Mouse (Mus musculus) heart, adult 2 months (tissue): ENCODE results near the gene Olfr313. TPM values are rescaled to one million over a fixed set of nuclear protein-coding genes. Genes with fewer than 3 reads are reported as not detected.
"Not testable (repeated sequence)": the region's sequence is repeated elsewhere in the genome, so short reads cannot be mapped to it uniquely, and the experiment has no call there.

Experiments
- DNase-seq, 2 experiments: peaks; one replicate each; pipeline ENCODE4 v3.0.0; 2021
- H3K27ac ChIP-seq: fragments of 200-600 bp; 2 replicates; pipeline ENCODE4 v1.8.1; 2022
- H3K27me3 ChIP-seq: fragments of 200-500 bp; 2 replicates; pipeline ENCODE4 v1.6.1; 2012; ENCODE audit warnings: mild to moderate bottlenecking, low read length, inconsistent platforms, mixed read lengths; ENCODE audit not compliant: control insufficient read depth, insufficient read depth
- H3K36me3 ChIP-seq: fragments of 200-500 bp; 2 replicates; pipeline ENCODE4 v1.6.1; 2012; ENCODE audit warnings: low read length, inconsistent platforms; ENCODE audit not compliant: control insufficient read depth, insufficient read depth
- H3K4me1 ChIP-seq: fragments of 200-500 bp; 2 replicates; pipeline ENCODE4 v1.6.1; 2011; ENCODE audit warnings: low read length; ENCODE audit not compliant: control insufficient read depth, insufficient read depth
- H3K4me3 ChIP-seq: fragments of 200-600 bp; 2 replicates; pipeline ENCODE4 v1.8.1; 2022
- H3K79me2 ChIP-seq: fragments of 200-500 bp; replicated peaks from 2 replicates; pipeline ENCODE4 v1.6.1; 2012; ENCODE audit warnings: mild to moderate bottlenecking, inconsistent platforms, low read length, moderate library complexity, mixed read lengths; ENCODE audit not compliant: control insufficient read depth, insufficient read depth
- H3K9ac ChIP-seq: fragments of 200-500 bp; 2 replicates; pipeline ENCODE4 v1.6.1; 2012; ENCODE audit warnings: low read depth, mild to moderate bottlenecking, control low read depth, inconsistent platforms, low read length, mixed read lengths
- CTCF ChIP-seq: fragments of 200-600 bp; IDR thresholded peaks from 2 replicates; pipeline ENCODE4 v1.8.1; 2022; ENCODE audit warnings: antibody characterized with exemption, mild to moderate bottlenecking, moderate library complexity
- EP300 ChIP-seq: fragments of 200-500 bp; IDR thresholded peaks from 2 replicates; pipeline ENCODE4 v1.6.1; 2011; ENCODE audit warnings: low read depth, low read length, control low read depth; ENCODE audit not compliant: insufficient read depth
- POLR2A ChIP-seq: fragments of 200-500 bp; IDR thresholded peaks from 2 replicates; pipeline ENCODE4 v1.6.1; 2011; ENCODE audit warnings: mild to moderate bottlenecking, low read depth, low read length, control low read depth; ENCODE audit not compliant: insufficient read depth
- WGBS: fragments of 180-500 bp; shearing (Covaris S2); methylation state at CpG from one replicate; pipeline ENCODE4 v1.1.7; 2018; 5-methylcytosine and 5-hydroxymethylcytosine counted together
- intact Hi-C: fragments of 180-260 bp; cut with DNase I; formaldehyde crosslinking; loops from one replicate; pipeline ENCODE4 v1.15.1; 2025
- polyA plus RNA-seq: library from polyadenylated mRNA; depleted of rRNA; stranded (reverse); fragments of >200 nt; gene quantifications from 2 replicates; pipeline ENCODE4 v1.2.3, GENCODE M21; 2012
- total RNA-seq, 2 experiments: library from RNA; stranded (reverse); gene quantifications; 2 replicates each; pipeline ENCODE4 v1.2.3; 2021

Gene Olfr313
- total and polyA plus RNA-seq, 3 experiments, result not detected

DNA sequence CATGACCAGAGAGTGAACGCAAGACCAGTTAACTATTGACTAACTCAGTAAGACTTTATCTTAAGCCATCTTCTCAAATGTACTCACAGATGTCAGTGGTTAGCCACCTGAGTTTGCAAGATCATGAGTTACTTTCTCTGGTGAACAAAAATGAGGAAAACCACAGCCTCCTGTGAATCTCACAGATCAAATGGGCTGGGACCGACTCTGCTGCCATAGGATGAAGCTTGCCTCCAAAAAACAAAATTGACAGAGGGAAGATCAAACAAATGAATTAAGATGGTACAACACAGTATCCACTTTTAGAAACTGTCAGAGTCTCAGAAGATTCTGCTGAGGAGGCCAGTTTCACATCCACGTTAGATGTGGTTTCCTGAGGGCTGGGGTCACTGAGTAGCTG is 15.0 kb downstream of the Olfr313 start:
- 68% methylated on average over 3 of the region's 3 CpGs for WGBS
- H3K9ac ChIP-seq, result no peak overlapping the region
- intact Hi-C loops, result no loop called here
- H3K27me3 ChIP-seq, result no peaks in the 10 kb centered on the region
- no peaks in the 10 kb centered on the region for H3K4me1 ChIP-seq
- no peaks in the 10 kb centered on the region for H3K79me2 ChIP-seq
- TF ChIP-seq EP300, result no peak
- no peak for TF ChIP-seq CTCF
- TF ChIP-seq POLR2A, result no peak
- no peak for DNase-seq
- H3K4me3 ChIP-seq, result no peak overlapping the region
- no peak overlapping the region for H3K27ac ChIP-seq
- H3K36me3 ChIP-seq, result no peaks in the 10 kb centered on the region

DNA sequence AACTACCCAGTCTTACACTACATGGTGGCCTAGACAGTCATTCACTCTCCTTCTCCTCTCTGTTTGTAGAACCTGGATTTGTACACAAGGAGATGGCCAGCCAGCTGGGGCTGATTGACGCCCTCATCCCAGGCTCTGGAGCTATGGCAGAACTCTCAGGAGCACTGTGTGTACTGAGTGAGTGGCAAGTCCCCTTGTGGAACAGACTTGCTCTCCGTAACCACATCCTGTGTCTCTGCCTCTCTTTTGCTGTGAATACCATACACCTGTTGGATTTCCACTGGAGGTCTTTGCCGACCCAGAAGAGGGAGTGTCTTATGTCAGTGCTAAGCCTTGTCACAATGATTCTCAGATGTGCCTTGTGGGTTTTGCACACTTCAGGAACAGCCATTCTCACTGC is 17.7 kb downstream of the Olfr313 start:
- H3K4me1 ChIP-seq, H3K27me3 ChIP-seq, H3K27ac ChIP-seq, intact Hi-C loops, H3K79me2 ChIP-seq, H3K36me3 ChIP-seq, H3K4me3 ChIP-seq, DNase-seq, H3K9ac ChIP-seq: not testable (repeated sequence)
- WGBS, result 72% methylated on average over 3 of the region's 3 CpGs

DNA sequence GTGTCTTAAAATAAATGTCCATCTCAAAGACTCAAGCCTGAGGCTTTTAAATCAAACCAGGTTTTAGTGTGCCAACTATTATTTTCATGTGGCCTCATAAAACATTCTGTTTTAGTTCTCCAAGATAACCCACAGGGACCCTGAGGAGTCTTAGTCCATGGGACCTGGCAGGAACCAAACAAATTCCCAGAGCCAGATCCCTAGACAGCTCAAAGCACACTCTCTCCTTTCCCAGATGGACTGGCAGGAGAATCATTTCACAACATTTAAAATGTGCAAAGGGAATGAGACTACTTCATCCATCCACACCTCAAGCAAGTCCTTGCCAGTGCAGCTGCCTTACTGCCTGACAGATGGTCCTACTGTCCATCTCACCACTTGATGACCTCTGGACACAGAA is 24.2 kb downstream of the Olfr313 start, which contains the start of gene Olfr311:
Gene Olfr311, plus strand, starts transcription at position 301 of the 400 bp plus-strand sequence.
- H3K27ac ChIP-seq, H3K79me2 ChIP-seq, H3K4me3 ChIP-seq, DNase-seq, H3K9ac ChIP-seq, H3K36me3 ChIP-seq, H3K4me1 ChIP-seq, intact Hi-C loops, H3K27me3 ChIP-seq: not testable (repeated sequence)

DNA sequence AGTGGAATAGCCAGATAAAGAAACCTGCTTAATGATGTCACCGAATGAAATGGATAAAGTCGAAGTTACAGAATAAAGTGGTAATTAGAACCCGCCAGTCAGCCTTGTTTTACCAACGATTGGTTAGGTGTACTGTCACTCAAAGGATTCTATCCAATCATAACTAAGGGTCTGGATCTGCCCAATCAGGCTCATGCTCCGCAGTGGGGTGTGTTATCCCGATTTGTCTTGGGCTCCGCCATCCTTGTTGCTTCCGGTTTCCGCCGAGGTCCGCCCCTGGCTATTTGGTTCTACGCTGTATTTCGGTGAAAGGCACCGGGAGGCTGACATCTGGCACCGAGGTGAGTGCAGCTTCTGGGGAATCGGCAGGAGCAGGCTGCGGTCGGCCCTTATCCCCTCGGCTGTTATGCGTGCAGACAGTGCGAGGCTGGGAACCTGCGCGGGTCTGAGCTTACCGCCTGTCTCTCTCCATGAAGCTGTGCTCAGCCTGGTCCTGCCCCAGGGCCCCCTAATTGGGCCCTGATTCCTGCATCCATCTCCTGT is 32.2 kb downstream of the Olfr313 start, which contains the start of gene Gm12258:
Gene Gm12258, plus strand, starts transcription at position 240 of the 543 bp plus-strand sequence.
- Histone ChIP-seq H3K27me3 (no peaks in the 10 kb centered on the region), H3K36me3 (no peaks in the 10 kb centered on the region), H3K4me1 (peaks cover 2% of the 10 kb centered on the region), H3K4me3 (peak within 1 kb of the TSS; percentile 73), H3K79me2 (no peaks in the 10 kb centered on the region), H3K27ac (peak within 1 kb of the TSS; percentile 65), H3K9ac (peak within 1 kb of the TSS; percentile 97)
- peak; percentile 80 to 89 for DNase-seq
- under 1% methylated on average over 24 of the region's 24 CpGs for WGBS
- intact Hi-C loops, result loop anchor here (5.0 kb wide), 1 partner anchor 55 kb away; the partner anchor contains the start of gene Zfp39
- TF ChIP-seq EP300 (0 out of 2 replicates have a peak, but pooled peaks have one; percentile 37), CTCF (no peak), POLR2A (peak; percentile 83)

DNA sequence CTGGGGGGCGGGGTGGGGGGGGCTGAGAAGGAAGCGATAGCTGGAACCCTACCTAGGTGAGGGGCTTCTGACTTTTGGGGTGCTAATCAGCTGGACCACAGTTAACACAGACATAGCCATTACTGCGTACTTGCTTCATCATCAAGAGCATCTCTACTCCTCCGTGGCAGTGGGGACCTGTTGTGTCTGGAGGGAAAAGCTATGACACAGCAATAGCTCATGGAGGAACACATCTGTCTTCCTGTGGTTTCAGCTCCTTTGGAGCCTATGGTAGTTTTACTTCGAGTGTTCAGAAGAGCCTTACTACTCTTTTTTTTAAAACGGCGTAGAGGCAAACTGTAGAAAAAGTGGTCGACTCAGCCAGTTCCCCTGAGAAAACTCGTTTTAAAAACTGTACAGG is 32.8 kb downstream of the Olfr313 start:
- Histone ChIP-seq H3K27ac (peak overlapping the region; percentile 65; the same call in 1 of the 2 replicates), H3K79me2 (no peaks in the 10 kb centered on the region), H3K36me3 (no peaks in the 10 kb centered on the region), H3K9ac (peak overlapping the region; percentile 97), H3K4me3 (peak overlapping the region; percentile 73), H3K27me3 (no peaks in the 10 kb centered on the region), H3K4me1 (peaks cover 2% of the 10 kb centered on the region)
- intact Hi-C loops, result loop anchor here (5.0 kb wide), 1 partner anchor 55 kb away; the partner anchor contains the start of gene Zfp39
- 35% methylated on average over 9 of the region's 9 CpGs for WGBS
- TF ChIP-seq POLR2A (no peak), EP300 (no peak), CTCF (no peak)
- no peak for DNase-seq

DNA sequence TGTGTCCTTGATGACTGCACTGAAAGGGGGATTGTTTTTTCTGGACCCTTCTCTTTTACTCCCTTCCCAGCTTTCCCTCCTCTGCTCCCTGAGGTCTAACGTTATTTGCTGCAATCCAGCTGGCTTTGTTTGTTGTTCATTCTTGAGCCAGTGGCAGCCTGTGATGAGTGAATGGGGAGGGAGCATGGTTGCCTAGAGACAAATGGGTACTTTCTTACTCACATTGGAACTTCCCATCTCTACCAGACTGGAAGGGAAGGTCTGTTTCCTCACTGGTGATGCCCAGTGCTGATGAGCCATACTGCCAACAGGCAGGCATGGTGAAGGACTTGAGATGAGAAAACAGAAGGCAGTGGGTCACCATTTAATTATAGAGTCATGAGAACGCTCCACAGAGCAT is 34.9 kb downstream of the Olfr313 start:
- H3K9ac ChIP-seq, result no peak overlapping the region
- H3K36me3 ChIP-seq, result no peaks in the 10 kb centered on the region
- no peak overlapping the region for H3K27ac ChIP-seq
- no peak for DNase-seq
- TF ChIP-seq EP300, result no peak
- no peak for TF ChIP-seq CTCF
- TF ChIP-seq POLR2A, result no peak
- intact Hi-C loops, result loop anchor here (5.0 kb wide), 1 partner anchor 53 kb away; the partner anchor contains the start of gene Zfp39
- no peaks in the 10 kb centered on the region for H3K27me3 ChIP-seq
- H3K4me3 ChIP-seq, result no peak overlapping the region
- peaks cover 2% of the 10 kb centered on the region for H3K4me1 ChIP-seq
- 68% methylated on average over 2 of the region's 2 CpGs for WGBS
- H3K79me2 ChIP-seq, result no peaks in the 10 kb centered on the region
